18 mouse cellular contexts compared by ENCODE assay signal in the genomic region with DNA sequence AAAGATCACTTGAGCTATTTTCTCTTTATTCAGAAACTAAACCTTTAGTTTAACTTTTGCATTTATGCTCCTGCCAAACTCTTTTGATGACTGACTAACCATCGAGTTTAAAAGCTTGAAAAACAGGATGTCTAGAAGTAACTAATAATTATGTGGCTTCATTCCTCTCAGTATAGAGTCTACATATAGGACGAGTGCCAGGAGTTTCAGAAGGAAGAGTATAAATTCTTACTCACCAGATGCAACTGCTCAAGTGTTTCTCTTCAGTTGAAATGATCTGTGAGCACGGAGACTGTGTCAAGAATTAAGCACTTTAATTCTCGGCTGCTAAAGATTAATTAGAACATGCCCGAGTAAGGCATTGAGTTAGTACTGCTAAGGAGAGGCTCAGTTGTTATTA. TPM values are rescaled to one million over a fixed set of nuclear protein-coding genes. Genes with fewer than 3 reads are reported as not detected.
"Had no signal": no experiment of that assay in that cellular context is flagged by ENCODE, and none has a peak within 500 bp of the region (broad histone marks: within the 10 kb centered on the region; RNA-seq: fewer than 3 reads in every experiment).

No protein-coding gene starts in this region.

- H3K4me1 ChIP-seq: limb, embryonic 12.5 days; liver, embryonic 13.5 days; midbrain, embryonic 12.5 days; neural tube, embryonic 13.5 days; stomach, embryonic 15.5 days had no signal

- H3K9me3 ChIP-seq: limb, embryonic 12.5 days; liver, embryonic 13.5 days; midbrain, embryonic 12.5 days; neural tube, embryonic 13.5 days; stomach, embryonic 15.5 days had no signal

- DNase-seq: kidney, adult 8-10 months; kidney, postnatal 4 days; liver; liver, embryonic 13.5 days; liver, postnatal 0 days; lung, postnatal 14 days; retina, postnatal 1 day; right cerebral cortex, postnatal 4 days; spleen, adult 18-20 months; thymus, postnatal 4 days had no signal

- H3K36me3 ChIP-seq: limb, embryonic 12.5 days; liver, embryonic 13.5 days; midbrain, embryonic 12.5 days; neural tube, embryonic 13.5 days; stomach, embryonic 15.5 days had no signal

- H3K4me2 ChIP-seq: limb, embryonic 12.5 days; liver, embryonic 13.5 days; midbrain, embryonic 12.5 days; neural tube, embryonic 13.5 days; stomach, embryonic 15.5 days had no signal

- H3K4me3 ChIP-seq: layer of hippocampus, adult 2 months; limb, embryonic 12.5 days; liver, embryonic 13.5 days; midbrain, embryonic 12.5 days; neural tube, embryonic 13.5 days; stomach, embryonic 15.5 days had no signal

- H3K27me3 ChIP-seq: limb, embryonic 12.5 days; liver, embryonic 13.5 days; midbrain, embryonic 12.5 days; neural tube, embryonic 13.5 days; stomach, embryonic 15.5 days had no signal

- H3K9ac ChIP-seq: limb, embryonic 12.5 days; liver, embryonic 13.5 days; liver, postnatal 0 days; midbrain, embryonic 12.5 days; neural tube, embryonic 13.5 days; stomach, embryonic 15.5 days had no signal

- H3K27ac ChIP-seq: layer of hippocampus, adult 2 months; limb, embryonic 12.5 days; liver, embryonic 13.5 days; macrophage; midbrain, embryonic 12.5 days; neural tube, embryonic 13.5 days; stomach, embryonic 15.5 days had no signal

- ATAC-seq: inflammation-experienced regulatory T-cells, adult 6 months; liver, postnatal 0 days; midbrain, embryonic 16.5 days had no signal

RNA-seq across cellular contexts. Expression of gene Alb, which starts 2.0 kb away (rescaled TPM):
- polyA plus RNA-seq: inflammation-experienced regulatory T-cells, adult 6 months; macrophage; midbrain, embryonic 12.5 days; midbrain, embryonic 16.5 days had no signal
